Mouse (Mus musculus) neural tube, embryonic 13.5 days (tissue): ENCODE measurements at regions not wholly inside any gene's neighbourhood (a gene's known extent, or its start where the extent isn't known, plus 50 kb on each side); places are given as distances from the start of the nearest gene placed in this dataset.

ENCODE experiments used
- ATAC-seq: fragments of 200-750 bp; cut with Nextera tagmentation; 2 replicates; pipeline ENCODE4 v1.8.0; 2017; ENCODE audit warnings: low read depth, mild to moderate bottlenecking, moderate TSS enrichment, moderate library complexity
- H3K27ac ChIP-seq: fragments of 300-500 bp; sonication (generic); replicated peaks from 2 replicates; pipeline ENCODE4 v1.5.1; 2015; ENCODE audit warnings: moderate library complexity, mild to moderate bottlenecking, inconsistent platforms
- H3K27me3 ChIP-seq: fragments of 300-500 bp; sonication (generic); 2 replicates; pipeline ENCODE4 v1.6.1; 2015; ENCODE audit warnings: mild to moderate bottlenecking, inconsistent platforms
- H3K36me3 ChIP-seq: fragments of 300-500 bp; sonication (generic); 2 replicates; pipeline ENCODE4 v1.6.1; 2015; ENCODE audit warnings: mild to moderate bottlenecking, inconsistent platforms
- H3K4me1 ChIP-seq: fragments of 300-500 bp; sonication (generic); replicated peaks from 2 replicates; pipeline ENCODE4 v1.6.1; 2015; ENCODE audit warnings: inconsistent platforms
- H3K4me2 ChIP-seq: fragments of 300-500 bp; sonication (generic); 2 replicates; pipeline ENCODE4 v1.6.1; 2015; ENCODE audit warnings: inconsistent platforms, mild to moderate bottlenecking, moderate library complexity
- H3K4me3 ChIP-seq: fragments of 300-500 bp; sonication (generic); 2 replicates; pipeline ENCODE4 v1.5.1; 2015; ENCODE audit warnings: mild to moderate bottlenecking, inconsistent platforms
- H3K9ac ChIP-seq: fragments of 300-500 bp; sonication (generic); 2 replicates; pipeline ENCODE4 v1.6.1; 2015; ENCODE audit warnings: moderate library complexity, mild to moderate bottlenecking, inconsistent platforms
- H3K9me3 ChIP-seq: fragments of 300-500 bp; sonication (generic); 2 replicates; pipeline ENCODE4 v1.6.1; 2016; ENCODE audit warnings: inconsistent platforms
- WGBS: fragments of 180-500 bp; shearing (Covaris S2); methylation state at CpG from one replicate; pipeline ENCODE4 v1.1.7; 2015; 5-methylcytosine and 5-hydroxymethylcytosine counted together

DNA sequence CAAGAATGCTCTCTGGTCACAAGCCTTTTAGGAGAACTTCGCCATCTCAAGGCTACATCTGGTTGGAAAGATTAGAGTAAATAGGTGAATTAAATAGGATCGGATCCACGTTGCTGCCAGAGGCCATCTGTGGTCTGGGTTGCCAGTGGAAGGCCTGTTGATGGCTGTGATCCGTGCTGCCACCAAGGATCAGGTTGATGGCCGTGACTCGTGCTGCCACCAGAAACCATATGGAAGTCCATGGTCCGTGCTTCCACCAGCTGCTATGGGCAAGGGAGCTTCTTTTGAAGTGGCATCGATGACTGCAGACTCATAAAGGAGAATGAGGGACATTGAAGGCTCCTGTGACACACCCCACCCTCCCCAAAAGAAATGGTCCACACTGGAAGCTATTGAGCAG lies 79.6 kb downstream of the Atp1a1 start:
- no peak for ATAC-seq
- WGBS: 87% methylated on average over 8 of the region's 8 CpGs
- H3K27me3 ChIP-seq: no peaks in the 10 kb centered on the region
- H3K9ac ChIP-seq: no peak overlapping the region
- no peaks in the 10 kb centered on the region for H3K36me3 ChIP-seq
- no peak overlapping the region for H3K4me2 ChIP-seq
- H3K9me3 ChIP-seq: no peaks in the 10 kb centered on the region
- H3K4me3 ChIP-seq: no peak overlapping the region
- peaks cover 66% of the 10 kb centered on the region for H3K4me1 ChIP-seq
- no peak overlapping the region for H3K27ac ChIP-seq

DNA sequence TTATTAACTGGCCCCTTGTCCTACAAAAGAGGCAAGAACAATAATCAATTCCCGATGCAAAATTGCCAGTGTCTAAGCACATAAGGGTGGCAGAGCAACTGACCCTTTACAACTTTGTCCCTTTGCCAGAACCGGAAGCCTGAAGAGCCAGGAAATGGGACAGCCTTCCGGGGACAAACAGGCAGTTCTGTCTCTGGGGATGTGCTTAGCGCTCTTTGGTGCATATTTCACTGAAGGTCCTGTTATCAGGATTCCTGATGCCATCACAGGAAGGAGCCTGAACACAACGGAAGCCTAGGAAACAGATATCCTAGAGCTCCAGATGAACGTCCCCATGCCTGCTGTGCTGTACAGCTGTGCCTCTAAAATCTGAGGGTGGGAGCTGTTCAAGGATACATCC lies 80.0 kb downstream of the Atp1a1 start:
- 64% methylated on average over 6 of the region's 6 CpGs for WGBS
- no peak for ATAC-seq
- H3K36me3 ChIP-seq: no peaks in the 10 kb centered on the region
- no peaks in the 10 kb centered on the region for H3K9me3 ChIP-seq
- no peak overlapping the region for H3K4me3 ChIP-seq
- H3K4me2 ChIP-seq: no peak overlapping the region
- H3K9ac ChIP-seq: no peak overlapping the region
- no peaks in the 10 kb centered on the region for H3K27me3 ChIP-seq
- peaks cover 66% of the 10 kb centered on the region for H3K4me1 ChIP-seq
- no peak overlapping the region for H3K27ac ChIP-seq

DNA sequence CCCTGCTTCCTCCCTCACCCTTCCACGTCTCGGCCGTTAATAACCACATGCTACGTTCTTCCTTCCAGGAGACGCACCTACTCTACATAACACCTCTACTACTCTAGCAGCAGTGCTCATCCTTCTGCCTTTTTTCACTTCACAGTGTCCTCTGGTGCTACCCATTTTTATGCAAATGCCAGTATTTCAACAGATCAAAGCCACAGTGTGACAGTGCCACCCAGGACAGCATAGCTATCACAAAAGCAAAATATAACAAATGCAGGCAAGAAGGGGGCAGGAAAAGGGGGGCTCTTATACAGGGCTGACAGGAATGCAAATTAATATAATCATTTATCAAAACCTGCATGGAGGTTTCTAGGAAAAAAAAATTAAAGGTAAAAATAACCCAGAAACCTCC lies 81.2 kb downstream of the Atp1a1 start:
- Histone ChIP-seq H3K4me3 (no peak overlapping the region), H3K4me1 (peaks cover 66% of the 10 kb centered on the region), H3K4me2 (no peak overlapping the region), H3K27me3 (no peaks in the 10 kb centered on the region), H3K9ac (no peak overlapping the region), H3K27ac (peak overlapping the region; percentile 57; the same call in 1 of the 2 replicates), H3K36me3 (no peaks in the 10 kb centered on the region), H3K9me3 (no peaks in the 10 kb centered on the region)
- no peak for ATAC-seq
- 40% methylated on average over 5 of the region's 5 CpGs for WGBS

DNA sequence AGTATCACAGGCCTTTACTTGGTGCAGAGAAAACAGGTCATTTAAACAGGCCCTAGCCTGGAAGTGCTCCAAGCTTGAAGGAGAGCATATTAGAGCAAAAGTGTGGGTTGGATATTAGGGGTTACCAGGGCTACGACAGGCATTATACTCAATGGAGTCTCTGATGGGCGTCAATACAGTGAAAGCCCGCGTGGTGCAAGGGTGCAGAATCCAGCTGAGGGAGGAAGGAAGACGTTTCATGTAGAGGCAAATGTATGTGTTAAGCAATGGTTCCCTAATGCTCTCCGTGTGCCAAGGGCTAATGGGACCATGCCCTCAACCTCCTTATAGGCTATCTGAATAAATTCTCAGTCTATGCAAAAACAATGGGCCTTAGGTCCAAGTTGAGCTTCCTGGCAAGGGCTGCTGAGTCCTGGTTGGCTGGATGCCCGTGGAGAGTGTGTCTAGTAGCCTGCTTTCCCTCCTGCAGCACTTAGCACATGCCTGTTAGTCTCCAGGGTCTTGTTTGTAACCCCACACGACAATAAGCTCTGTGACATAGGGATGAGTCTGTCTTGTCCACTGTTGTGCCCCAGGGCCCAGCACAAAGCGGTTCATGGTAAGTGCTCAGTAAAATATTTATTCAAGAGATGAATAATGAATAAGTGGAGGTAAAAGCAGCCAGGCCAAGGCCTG lies 82.1 kb downstream of the Atp1a1 start:
- H3K9ac ChIP-seq: no peak overlapping the region
- H3K4me2 ChIP-seq: no peak overlapping the region
- H3K27me3 ChIP-seq: no peaks in the 10 kb centered on the region
- 37% methylated on average over 9 of the region's 9 CpGs for WGBS
- H3K9me3 ChIP-seq: no peaks in the 10 kb centered on the region
- no peak overlapping the region for H3K4me3 ChIP-seq
- no peaks in the 10 kb centered on the region for H3K36me3 ChIP-seq
- H3K27ac ChIP-seq: peak overlapping the region; percentile 57
- peak; percentile 66 for ATAC-seq
- peaks cover 68% of the 10 kb centered on the region for H3K4me1 ChIP-seq

DNA sequence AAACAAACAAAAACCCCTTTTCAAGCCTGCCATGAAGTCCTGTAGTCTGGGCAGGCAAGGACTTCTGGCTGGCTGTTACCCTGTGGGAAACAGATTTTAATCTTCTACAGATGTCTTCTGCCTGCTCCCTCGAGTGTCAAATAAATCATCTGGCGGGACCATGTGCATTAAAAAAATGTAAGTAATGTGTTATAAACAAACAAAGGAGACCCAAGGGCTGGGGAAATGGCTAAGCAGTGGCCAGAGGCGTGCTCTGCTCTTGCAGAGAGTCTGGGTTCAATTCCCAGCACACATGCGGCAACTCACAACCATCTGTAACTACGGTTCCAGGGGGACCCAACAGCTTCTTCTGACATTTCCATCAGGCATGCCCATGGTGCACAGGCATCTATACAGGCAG lies 83.3 kb downstream of the Atp1a1 start:
- no peak for ATAC-seq
- Histone ChIP-seq H3K9ac (no peak overlapping the region), H3K4me3 (no peak overlapping the region), H3K27me3 (no peaks in the 10 kb centered on the region), H3K27ac (peak overlapping the region; percentile 57), H3K4me1 (peaks cover 80% of the 10 kb centered on the region), H3K36me3 (no peaks in the 10 kb centered on the region), H3K9me3 (no peaks in the 10 kb centered on the region), H3K4me2 (no peak overlapping the region)
- 47% methylated on average over 5 of the region's 5 CpGs for WGBS

DNA sequence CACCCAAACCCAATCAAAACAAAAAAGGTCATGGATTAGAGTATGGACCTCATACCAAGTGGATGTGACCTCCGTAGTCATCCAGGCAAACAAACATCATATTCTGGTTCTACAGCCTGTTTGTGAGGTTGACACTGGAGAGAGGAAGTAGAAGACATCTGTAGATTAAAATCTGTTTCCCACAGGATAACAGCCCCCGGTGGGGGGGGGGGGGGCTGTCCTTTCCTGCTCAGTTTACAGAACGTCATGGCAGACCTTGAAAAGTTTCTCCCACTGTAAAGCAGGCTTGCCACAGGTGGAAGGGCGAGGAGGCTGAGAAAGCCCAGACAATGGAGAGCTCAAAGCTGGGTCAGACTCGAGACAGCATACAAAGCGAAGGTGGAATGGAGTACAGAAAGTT lies 84.4 kb downstream of the Atp1a1 start:
- no peak overlapping the region for H3K9ac ChIP-seq
- H3K27ac ChIP-seq: peak overlapping the region; percentile 46; the same call in 1 of the 2 replicates
- no peaks in the 10 kb centered on the region for H3K9me3 ChIP-seq
- WGBS: 77% methylated on average over 6 of the region's 6 CpGs
- H3K4me1 ChIP-seq: peaks cover 80% of the 10 kb centered on the region
- H3K36me3 ChIP-seq: no peaks in the 10 kb centered on the region
- H3K4me3 ChIP-seq: no peak overlapping the region
- no peak for ATAC-seq
- H3K27me3 ChIP-seq: no peaks in the 10 kb centered on the region
- no peak overlapping the region for H3K4me2 ChIP-seq

DNA sequence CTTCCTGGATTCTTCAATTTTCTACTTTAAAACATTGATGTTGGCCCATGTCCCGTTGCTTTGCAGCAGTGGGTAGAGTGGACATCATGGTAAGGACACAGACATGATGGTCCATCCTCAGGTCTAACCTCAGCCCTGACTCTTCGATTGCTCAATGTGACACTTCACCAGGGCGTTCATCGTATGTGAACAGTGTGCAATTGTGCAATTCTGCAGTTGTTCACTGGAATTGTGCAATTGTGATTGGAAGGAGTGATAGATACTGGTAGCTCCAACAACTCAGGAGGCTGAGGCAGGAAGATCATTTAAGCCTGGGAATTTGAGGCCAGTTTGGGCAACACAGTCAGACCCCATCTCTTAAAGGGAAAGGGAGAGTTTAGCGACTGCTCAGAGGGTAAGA lies 84.9 kb downstream of the Atp1a1 start:
- Histone ChIP-seq H3K27me3 (no peaks in the 10 kb centered on the region), H3K4me2 (no peak overlapping the region), H3K27ac (peak overlapping the region; percentile 70; the same call in 1 of the 2 replicates), H3K36me3 (no peaks in the 10 kb centered on the region), H3K4me1 (peaks cover 75% of the 10 kb centered on the region), H3K4me3 (no peak overlapping the region), H3K9me3 (no peaks in the 10 kb centered on the region), H3K9ac (no peak overlapping the region)
- 87% methylated on average over 5 of the region's 5 CpGs for WGBS
- no peak for ATAC-seq

DNA sequence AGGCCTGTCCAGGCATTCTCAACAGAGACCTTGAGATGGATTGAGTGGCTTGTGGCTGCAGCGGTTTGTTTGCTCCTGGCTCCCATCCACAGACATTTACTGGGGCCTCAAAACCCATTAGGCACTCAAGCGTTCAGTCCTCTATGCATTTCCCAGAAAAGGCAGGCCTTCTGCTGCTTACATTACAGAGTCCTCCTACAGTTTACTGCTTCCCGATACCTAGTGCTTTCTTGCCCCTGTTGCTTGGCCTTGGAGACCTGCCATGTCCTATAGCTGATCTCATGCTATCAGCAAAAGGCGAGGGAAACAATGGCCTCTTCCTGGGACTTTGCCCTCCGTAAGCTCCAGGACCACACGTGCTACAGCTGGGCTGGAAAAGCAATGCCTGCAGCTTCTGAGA lies 85.7 kb downstream of the Atp1a1 start:
- Histone ChIP-seq H3K9me3 (no peaks in the 10 kb centered on the region), H3K9ac (no peak overlapping the region), H3K27ac (peak overlapping the region; percentile 70), H3K27me3 (no peaks in the 10 kb centered on the region), H3K36me3 (no peaks in the 10 kb centered on the region), H3K4me1 (peaks cover 76% of the 10 kb centered on the region), H3K4me2 (no peak overlapping the region), H3K4me3 (no peak overlapping the region)
- 0 out of 2 replicates have a peak, but pooled peaks have one; percentile 15 for ATAC-seq
- 54% methylated on average over 6 of the region's 6 CpGs for WGBS

DNA sequence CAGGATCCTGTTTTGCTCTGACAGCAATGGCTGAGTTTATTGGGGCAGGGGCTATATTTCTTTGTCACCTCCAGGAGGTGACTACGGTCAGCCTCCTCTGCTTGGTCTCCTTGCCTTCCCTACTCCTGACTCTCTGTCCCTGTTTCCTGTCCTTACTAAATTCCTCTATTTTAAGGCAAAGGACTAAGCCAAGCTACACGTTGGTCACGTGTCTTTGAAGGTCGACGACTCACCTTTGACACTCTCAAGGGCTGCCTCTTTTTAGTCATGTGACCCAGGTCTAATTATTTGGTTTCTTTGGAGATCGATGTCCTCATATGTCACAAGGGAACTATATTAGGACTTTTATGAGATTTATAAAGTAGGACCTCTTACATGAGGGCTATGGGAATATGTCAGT lies 86.9 kb downstream of the Atp1a1 start:
- H3K4me2 ChIP-seq: no peak overlapping the region
- no peak overlapping the region for H3K9ac ChIP-seq
- H3K27ac ChIP-seq: peak overlapping the region; percentile 10; the same call in 1 of the 2 replicates
- no peak for ATAC-seq
- WGBS: 82% methylated on average over 6 of the region's 6 CpGs
- H3K27me3 ChIP-seq: no peaks in the 10 kb centered on the region
- no peaks in the 10 kb centered on the region for H3K36me3 ChIP-seq
- H3K4me1 ChIP-seq: peaks cover 71% of the 10 kb centered on the region
- H3K4me3 ChIP-seq: no peak overlapping the region
- H3K9me3 ChIP-seq: no peaks in the 10 kb centered on the region

DNA sequence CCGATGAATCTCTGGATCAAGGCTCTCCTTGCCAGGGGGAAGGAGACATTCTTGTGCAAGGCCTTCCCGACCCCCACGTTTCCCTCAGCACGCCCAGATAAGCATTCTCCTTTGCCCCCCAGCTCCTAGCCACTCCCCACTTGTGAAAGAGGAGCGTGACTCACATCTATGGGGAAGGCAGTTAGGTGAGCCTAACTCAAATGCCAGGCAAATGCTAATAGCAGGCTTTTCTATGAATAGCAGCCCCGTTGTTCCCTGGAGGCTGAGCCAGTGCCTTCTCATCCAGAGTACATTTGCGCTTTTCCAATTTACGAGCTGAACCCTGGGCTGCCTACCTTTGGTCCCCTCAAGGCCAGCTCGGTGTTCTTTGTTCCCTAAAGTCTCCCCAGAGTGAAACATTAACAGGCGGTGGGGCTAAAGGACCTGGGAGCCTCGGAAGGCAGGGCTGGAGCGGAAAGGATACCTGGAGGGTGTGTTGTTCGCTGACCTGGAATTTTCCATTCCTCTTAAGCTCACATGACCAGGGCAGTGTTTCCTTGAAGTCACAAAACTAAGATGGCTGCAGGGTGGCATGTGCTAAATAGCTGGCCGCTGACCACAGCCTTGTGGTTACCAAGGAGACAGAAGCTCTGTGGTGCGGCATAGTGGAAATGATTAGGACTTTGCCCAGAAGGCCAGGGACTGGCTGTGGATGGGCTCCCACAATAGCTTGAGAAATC lies 87.5 kb downstream of the Atp1a1 start:
- peak overlapping the region; percentile 10; the same call in 1 of the 2 replicates for H3K27ac ChIP-seq
- no peaks in the 10 kb centered on the region for H3K27me3 ChIP-seq
- H3K4me3 ChIP-seq: no peak overlapping the region
- peaks cover 65% of the 10 kb centered on the region for H3K4me1 ChIP-seq
- H3K4me2 ChIP-seq: no peak overlapping the region
- no peaks in the 10 kb centered on the region for H3K36me3 ChIP-seq
- ATAC-seq: no peak; the same call in 1 of the 2 replicates
- WGBS: 40% methylated on average over 15 of the region's 15 CpGs
- no peaks in the 10 kb centered on the region for H3K9me3 ChIP-seq
- H3K9ac ChIP-seq: no peak overlapping the region

DNA sequence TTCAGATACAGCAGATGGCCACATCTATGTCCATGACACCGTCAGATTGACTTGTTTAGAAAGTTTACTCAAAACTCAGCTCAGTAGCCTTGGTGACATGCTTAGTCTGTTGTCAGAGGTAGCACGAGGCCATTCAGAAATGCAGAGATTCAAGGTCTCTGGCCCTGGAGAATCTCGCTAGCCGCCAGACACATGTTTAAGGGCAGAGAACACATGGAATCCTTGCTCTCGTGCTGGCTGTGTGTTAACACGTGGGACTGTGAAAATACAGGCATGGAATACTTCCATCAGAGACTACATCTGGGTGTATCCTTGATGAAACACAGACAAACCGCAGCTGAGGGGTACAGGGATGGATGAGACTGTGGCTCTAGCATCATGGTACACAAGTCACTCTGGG lies 88.9 kb downstream of the Atp1a1 start:
- no peak overlapping the region for H3K9ac ChIP-seq

DNA sequence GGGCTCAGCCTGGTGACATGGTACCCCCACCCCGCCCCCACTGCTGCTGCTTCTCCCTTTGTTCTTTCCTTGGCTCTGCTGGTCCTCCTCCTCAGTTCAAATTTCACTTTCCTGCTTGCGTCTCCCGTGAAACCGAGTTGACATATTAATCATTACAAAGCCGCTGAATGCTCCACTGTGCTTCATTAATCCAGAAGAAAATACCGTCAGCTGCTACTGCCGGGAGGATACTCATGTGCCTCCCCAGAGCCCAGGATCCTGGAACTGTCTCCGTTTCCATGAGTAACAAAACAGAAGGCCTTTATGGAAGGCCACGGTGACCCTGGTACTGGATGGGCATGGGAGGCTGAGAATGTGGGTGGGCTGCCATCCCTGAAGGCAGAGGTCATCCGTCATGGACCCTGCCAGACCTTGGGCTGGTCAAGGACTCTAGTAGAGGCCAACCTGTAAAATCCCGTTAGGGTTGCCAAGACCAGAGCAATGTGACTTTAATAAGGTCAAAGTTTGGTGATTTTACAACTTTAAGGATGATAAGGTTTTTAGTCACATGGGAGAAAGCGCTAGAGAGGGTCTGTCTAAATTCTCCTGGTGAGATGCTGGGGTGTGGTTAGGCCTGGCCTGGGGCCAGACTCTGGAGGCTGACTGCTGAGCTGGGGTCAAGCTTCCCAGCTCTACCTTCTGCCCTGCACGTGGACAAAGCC lies 90.7 kb downstream of the Atp1a1 start:
- Histone ChIP-seq H3K4me3 (no peak overlapping the region), H3K4me2 (no peak overlapping the region), H3K9ac (no peak overlapping the region), H3K27me3 (no peaks in the 10 kb centered on the region), H3K36me3 (no peaks in the 10 kb centered on the region), H3K27ac (peak overlapping the region; percentile 67), H3K4me1 (peaks cover 36% of the 10 kb centered on the region), H3K9me3 (0 out of 2 replicates have a peak, but pooled peaks cover 3% of the 10 kb centered on the region)
- ATAC-seq: no peak
- WGBS: 43% methylated on average over 13 of the region's 13 CpGs

More for the DNA sequence above, 88.9 kb downstream of the Atp1a1 start:
- WGBS: 95% methylated on average over 7 of the region's 7 CpGs
- no peak overlapping the region for H3K27ac ChIP-seq
- no peak overlapping the region for H3K4me2 ChIP-seq
- no peaks in the 10 kb centered on the region for H3K36me3 ChIP-seq
- no peaks in the 10 kb centered on the region for H3K27me3 ChIP-seq
- H3K4me1 ChIP-seq: peaks cover 52% of the 10 kb centered on the region
- H3K4me3 ChIP-seq: no peak overlapping the region
- ATAC-seq: no peak
- 0 out of 2 replicates have a peak, but pooled peaks cover 3% of the 10 kb centered on the region for H3K9me3 ChIP-seq
